Mouse (Mus musculus) C2C12 (cell line): ENCODE measurements around the gene Hoxa3. TPM values are rescaled to one million over a fixed set of nuclear protein-coding genes. Genes with fewer than 3 reads are reported as not detected.

Experiments
- H3K27me3 ChIP-seq: one replicate; pipeline ENCODE4 v1.6.1; 2011; ENCODE audit not compliant: control insufficient read depth, insufficient read depth, insufficient read length
- H3K36me3 ChIP-seq: one replicate; pipeline ENCODE4 v1.6.1; 2011; ENCODE audit not compliant: control insufficient read depth, insufficient read depth
- H3K4me3 ChIP-seq: one replicate; pipeline ENCODE4 v1.5.1; 2011; ENCODE audit warnings: mild to moderate bottlenecking, control low read depth; ENCODE audit not compliant: poor library complexity, insufficient read depth, severe bottlenecking
- H3K79me2 ChIP-seq: one replicate; pipeline ENCODE4 v1.6.1; 2011; ENCODE audit not compliant: control insufficient read depth, insufficient read depth
- H3K79me3 ChIP-seq: one replicate; pipeline ENCODE4 v1.6.1; 2011; ENCODE audit warnings: low read depth, control low read depth
- H3ac ChIP-seq: one replicate; pipeline ENCODE3; 2011; ENCODE audit warnings: low read depth; ENCODE audit not compliant: control insufficient read depth, insufficient read length
- CEBPB ChIP-seq: IDR thresholded peaks from one replicate; pipeline ENCODE4 v1.6.1; 2011; ENCODE audit warnings: low read depth, mild to moderate bottlenecking, control low read depth, moderate library complexity
- CTCF ChIP-seq: IDR thresholded peaks from one replicate; pipeline ENCODE4 v1.5.1; 2011; ENCODE audit not compliant: control insufficient read depth, insufficient read depth, insufficient read length
- FOSL1 ChIP-seq: IDR thresholded peaks from one replicate; pipeline ENCODE4 v1.8.0; 2011; ENCODE audit warnings: mild to moderate bottlenecking, low read length; ENCODE audit not compliant: poor library complexity, insufficient read depth, severe bottlenecking
- MAX ChIP-seq: IDR thresholded peaks from one replicate; pipeline ENCODE4 v1.6.1; 2011; ENCODE audit warnings: mild to moderate bottlenecking, control low read depth
- MYOD1 ChIP-seq: IDR thresholded peaks from one replicate; pipeline ENCODE4 v1.6.1; 2011; ENCODE audit warnings: low read depth; ENCODE audit not compliant: control insufficient read depth, insufficient read length
- MYOG ChIP-seq: IDR thresholded peaks from one replicate; pipeline ENCODE4 v1.6.1; 2011; ENCODE audit not compliant: control insufficient read depth, insufficient read length; ENCODE audit errors: extremely low read depth
- USF1 ChIP-seq: IDR thresholded peaks from one replicate; pipeline ENCODE4 v1.6.1; 2011; ENCODE audit warnings: low read depth, mild to moderate bottlenecking, control low read depth, moderate library complexity
- polyA plus RNA-seq: library from polyadenylated mRNA; unstranded; fragments of >200 nt; fragmentation: generic; extraction: Trizol; gene quantifications from one replicate; pipeline ENCODE4 v1.2.1, GENCODE M21; 2012; ENCODE audit warnings: missing spikeins

The Hoxa3 gene
- polyA plus RNA-seq, 1 experiment: 0.67 TPM

GRCm38 (mm10) chr6:52161336-52162092 lies 51.6 kb downstream of the Hoxa3 start:
- H3K36me3 ChIP-seq: peaks cover 19% of the 10 kb centered on the region
- TF ChIP-seq CEBPB (no peak), USF1 (no peak), CTCF (no peak), MYOG (no peak), FOSL1 (no peak), MAX (no peak), MYOD1 (no peak)
- H3K27me3 ChIP-seq: no peaks in the 10 kb centered on the region
- H3K79me3 ChIP-seq: peaks cover 18% of the 10 kb centered on the region
- H3K4me3 ChIP-seq: no peak overlapping the region
- H3ac ChIP-seq: peak overlapping the region; percentile 40
- H3K79me2 ChIP-seq: peaks cover 42% of the 10 kb centered on the region

GRCm38 (mm10) chr6:52160511-52161335 lies 52.4 kb downstream of the Hoxa3 start:
- TF ChIP-seq MAX (no peak), USF1 (no peak), MYOG (no peak), CTCF (no peak), FOSL1 (no peak), CEBPB (no peak), MYOD1 (no peak)
- Histone ChIP-seq H3K27me3 (no peaks in the 10 kb centered on the region), H3K4me3 (peak overlapping the region; percentile 78), H3K79me3 (peaks cover 18% of the 10 kb centered on the region), H3K36me3 (peaks cover 19% of the 10 kb centered on the region), H3K79me2 (peaks cover 42% of the 10 kb centered on the region), H3ac (peak overlapping the region; percentile 40)

GRCm38 (mm10) chr6:52159979-52160378 lies 53.2 kb downstream of the Hoxa3 start:
- H3ac ChIP-seq: no peak overlapping the region
- H3K4me3 ChIP-seq: peak overlapping the region; percentile 78
- H3K27me3 ChIP-seq: no peaks in the 10 kb centered on the region

GRCm38 (mm10) chr6:52159164-52159761 lies 53.9 kb downstream of the Hoxa3 start:
- Histone ChIP-seq H3K4me3 (peak overlapping the region; percentile 78), H3K79me3 (peaks cover 18% of the 10 kb centered on the region), H3K79me2 (peaks cover 42% of the 10 kb centered on the region), H3K36me3 (peaks cover 19% of the 10 kb centered on the region), H3K27me3 (no peaks in the 10 kb centered on the region), H3ac (peak overlapping the region; percentile 73)
- TF ChIP-seq CTCF (no peak), MYOG (no peak), MYOD1 (no peak), MAX (no peak), FOSL1 (no peak), CEBPB (no peak), USF1 (no peak)

More at GRCm38 (mm10) chr6:52159979-52160378, 53.2 kb downstream of the Hoxa3 start:
- Histone ChIP-seq H3K79me3 (peaks cover 18% of the 10 kb centered on the region), H3K79me2 (peaks cover 42% of the 10 kb centered on the region), H3K36me3 (peaks cover 19% of the 10 kb centered on the region)
- TF ChIP-seq CTCF (no peak), MYOG (no peak), MYOD1 (no peak), CEBPB (no peak), FOSL1 (no peak), USF1 (no peak), MAX (no peak)

GRCm38 (mm10) chr6:52158276-52159051 lies 54.7 kb downstream of the Hoxa3 start, which contains the start of gene Hoxa1:
Hoxa1 (minus strand) TSS chr6:52158317.
- peaks cover 42% of the 10 kb centered on the region for H3K79me2 ChIP-seq
- peak within 1 kb of the TSS; percentile 78 for H3K4me3 ChIP-seq
- H3K36me3 ChIP-seq: peaks cover 17% of the 10 kb centered on the region
- TF ChIP-seq MAX (peak; percentile 10), USF1 (peak; percentile 92), MYOD1 (no peak), CEBPB (peak; percentile 88), CTCF (no peak), MYOG (no peak), FOSL1 (no peak)
- peak within 1 kb of the TSS; percentile 78 for H3ac ChIP-seq
- peaks cover 18% of the 10 kb centered on the region for H3K79me3 ChIP-seq
- H3K27me3 ChIP-seq: no peaks in the 10 kb centered on the region
